Mouse (Mus musculus) heart, adult 2 months (tissue): ENCODE results near the gene Il5. TPM values are rescaled to one million over a fixed set of nuclear protein-coding genes. Genes with fewer than 3 reads are reported as not detected.

ENCODE experiments used
- DNase-seq, 2 experiments: peaks; one replicate each; pipeline ENCODE4 v3.0.0; 2021
- H3K27ac ChIP-seq: fragments of 200-600 bp; 2 replicates; pipeline ENCODE4 v1.8.1; 2022
- H3K27me3 ChIP-seq: fragments of 200-500 bp; 2 replicates; pipeline ENCODE4 v1.6.1; 2012; ENCODE audit warnings: mild to moderate bottlenecking, low read length, inconsistent platforms, mixed read lengths; ENCODE audit not compliant: control insufficient read depth, insufficient read depth
- H3K36me3 ChIP-seq: fragments of 200-500 bp; 2 replicates; pipeline ENCODE4 v1.6.1; 2012; ENCODE audit warnings: low read length, inconsistent platforms; ENCODE audit not compliant: control insufficient read depth, insufficient read depth
- H3K4me1 ChIP-seq: fragments of 200-500 bp; 2 replicates; pipeline ENCODE4 v1.6.1; 2011; ENCODE audit warnings: low read length; ENCODE audit not compliant: control insufficient read depth, insufficient read depth
- H3K4me3 ChIP-seq: fragments of 200-600 bp; 2 replicates; pipeline ENCODE4 v1.8.1; 2022
- H3K79me2 ChIP-seq: fragments of 200-500 bp; replicated peaks from 2 replicates; pipeline ENCODE4 v1.6.1; 2012; ENCODE audit warnings: mild to moderate bottlenecking, inconsistent platforms, low read length, moderate library complexity, mixed read lengths; ENCODE audit not compliant: control insufficient read depth, insufficient read depth
- H3K9ac ChIP-seq: fragments of 200-500 bp; 2 replicates; pipeline ENCODE4 v1.6.1; 2012; ENCODE audit warnings: low read depth, mild to moderate bottlenecking, control low read depth, inconsistent platforms, low read length, mixed read lengths
- CTCF ChIP-seq: fragments of 200-600 bp; IDR thresholded peaks from 2 replicates; pipeline ENCODE4 v1.8.1; 2022; ENCODE audit warnings: antibody characterized with exemption, mild to moderate bottlenecking, moderate library complexity
- EP300 ChIP-seq: fragments of 200-500 bp; IDR thresholded peaks from 2 replicates; pipeline ENCODE4 v1.6.1; 2011; ENCODE audit warnings: low read depth, low read length, control low read depth; ENCODE audit not compliant: insufficient read depth
- POLR2A ChIP-seq: fragments of 200-500 bp; IDR thresholded peaks from 2 replicates; pipeline ENCODE4 v1.6.1; 2011; ENCODE audit warnings: mild to moderate bottlenecking, low read depth, low read length, control low read depth; ENCODE audit not compliant: insufficient read depth
- WGBS: fragments of 180-500 bp; shearing (Covaris S2); methylation state at CpG from one replicate; pipeline ENCODE4 v1.1.7; 2018; 5-methylcytosine and 5-hydroxymethylcytosine counted together
- intact Hi-C: fragments of 180-260 bp; cut with DNase I; formaldehyde crosslinking; loops from one replicate; pipeline ENCODE4 v1.15.1; 2025
- polyA plus RNA-seq: library from polyadenylated mRNA; depleted of rRNA; stranded (reverse); fragments of >200 nt; gene quantifications from 2 replicates; pipeline ENCODE4 v1.2.3, GENCODE M21; 2012
- total RNA-seq, 2 experiments: library from RNA; stranded (reverse); gene quantifications; 2 replicates each; pipeline ENCODE4 v1.2.3; 2021

The Il5 gene
- total and polyA plus RNA-seq, 3 experiments, result 0.21 TPM; not detected in 2

GRCm38 (mm10) chr11:53691979-53692378, 28.6 kb upstream of the Il5 start:
- H3K27ac ChIP-seq, result no peak overlapping the region
- DNase-seq, result no peak
- WGBS, result 63% methylated on average over 10 of the region's 10 CpGs
- no peaks in the 10 kb centered on the region for H3K4me1 ChIP-seq
- no peaks in the 10 kb centered on the region for H3K36me3 ChIP-seq
- H3K4me3 ChIP-seq, result no peak overlapping the region
- no peaks in the 10 kb centered on the region for H3K27me3 ChIP-seq
- no peaks in the 10 kb centered on the region for H3K79me2 ChIP-seq
- no peak for TF ChIP-seq POLR2A
- TF ChIP-seq EP300, result no peak
- no peak for TF ChIP-seq CTCF
- intact Hi-C loops, result no loop called here
- H3K9ac ChIP-seq, result no peak overlapping the region

- intact Hi-C loops, result no loop called here
Observed at GRCm38 (mm10) chr11:53698521-53698920, 22.1 kb upstream of the Il5 start.

GRCm38 (mm10) chr11:53699351-53699750, 21.2 kb upstream of the Il5 start:
- no peak for TF ChIP-seq EP300
- no peak for TF ChIP-seq POLR2A
- no peak for TF ChIP-seq CTCF
- intact Hi-C loops, result no loop called here
- no peak for DNase-seq
- no peak overlapping the region for H3K4me3 ChIP-seq
- H3K79me2 ChIP-seq, result no peaks in the 10 kb centered on the region
- H3K36me3 ChIP-seq, result no peaks in the 10 kb centered on the region
- WGBS, result 90% methylated on average over 4 of the region's 4 CpGs
- H3K4me1 ChIP-seq, result no peaks in the 10 kb centered on the region
- H3K27ac ChIP-seq, result no peak overlapping the region
- no peaks in the 10 kb centered on the region for H3K27me3 ChIP-seq
- H3K9ac ChIP-seq, result no peak overlapping the region

More at GRCm38 (mm10) chr11:53698521-53698920, 22.1 kb upstream of the Il5 start:
- no peak for DNase-seq
- no peak overlapping the region for H3K4me3 ChIP-seq
- no peak overlapping the region for H3K9ac ChIP-seq
- H3K36me3 ChIP-seq, result no peaks in the 10 kb centered on the region
- 97% methylated on average over 2 of the region's 2 CpGs for WGBS
- H3K79me2 ChIP-seq, result no peaks in the 10 kb centered on the region
- H3K4me1 ChIP-seq, result no peaks in the 10 kb centered on the region
- no peaks in the 10 kb centered on the region for H3K27me3 ChIP-seq
- TF ChIP-seq POLR2A (no peak), CTCF (no peak), EP300 (no peak)
- no peak overlapping the region for H3K27ac ChIP-seq

GRCm38 (mm10) chr11:53706236-53706933, 14.2 kb upstream of the Il5 start:
- peak overlapping the region; percentile 65 for H3K9ac ChIP-seq
- H3K27ac ChIP-seq, result peak overlapping the region; percentile 73
- intact Hi-C loops, result no loop called here
- no peaks in the 10 kb centered on the region for H3K27me3 ChIP-seq
- DNase-seq, result peak in 1 of 2 experiments; percentile 35
- H3K4me1 ChIP-seq, result peaks cover 2% of the 10 kb centered on the region
- H3K79me2 ChIP-seq, result no peaks in the 10 kb centered on the region
- peak overlapping the region; percentile 93 for H3K4me3 ChIP-seq
- TF ChIP-seq POLR2A, result no peak
- no peak for TF ChIP-seq EP300
- TF ChIP-seq CTCF, result no peak
- H3K36me3 ChIP-seq, result no peaks in the 10 kb centered on the region
- 6% methylated on average over 29 of the region's 29 CpGs for WGBS

GRCm38 (mm10) chr11:53706934-53707717, 13.5 kb upstream of the Il5 start, which contains the start of gene Rad50:
Gene Rad50 (minus strand): TSS chr11:53707319.
- Histone ChIP-seq H3K27ac (peak within 1 kb of the TSS; percentile 73), H3K9ac (peak within 1 kb of the TSS; percentile 65), H3K36me3 (no peaks in the 10 kb centered on the region), H3K79me2 (no peaks in the 10 kb centered on the region), H3K4me3 (peak within 1 kb of the TSS; percentile 93), H3K4me1 (peaks cover 2% of the 10 kb centered on the region), H3K27me3 (no peaks in the 10 kb centered on the region)
- DNase-seq, result peak; percentile 94
- TF ChIP-seq EP300 (0 out of 2 replicates have a peak, but pooled peaks have one; percentile 50), POLR2A (peak; percentile 94), CTCF (no peak)
- intact Hi-C loops, result no loop called here
- 3% methylated on average over 55 of the region's 55 CpGs for WGBS

GRCm38 (mm10) chr11:53707718-53708009, 12.9 kb upstream of the Il5 start:
- Histone ChIP-seq H3K36me3 (no peaks in the 10 kb centered on the region), H3K9ac (no peak overlapping the region), H3K79me2 (no peaks in the 10 kb centered on the region), H3K4me1 (peaks cover 2% of the 10 kb centered on the region), H3K27me3 (no peaks in the 10 kb centered on the region), H3K27ac (peak overlapping the region; percentile 73; the same call in 1 of the 2 replicates), H3K4me3 (peak overlapping the region; percentile 93)
- no peak for DNase-seq
- intact Hi-C loops, result no loop called here
- 72% methylated on average over 3 of the region's 3 CpGs for WGBS
- TF ChIP-seq POLR2A, result no peak
- no peak for TF ChIP-seq EP300
- TF ChIP-seq CTCF, result no peak
